Mouse (Mus musculus) midbrain, embryonic 12.5 days (tissue): Measurements from ENCODE around the gene Gm498. TPM values are rescaled to one million over a fixed set of nuclear protein-coding genes. Genes with fewer than 3 reads are reported as not detected.

ENCODE experiments used
- ATAC-seq: fragments of 200-750 bp; cut with Nextera tagmentation; 2 replicates; pipeline ENCODE4 v1.8.0; 2017; ENCODE audit warnings: low read depth, moderate TSS enrichment, moderate library complexity; ENCODE audit not compliant: low FRiP score
- H3K27ac ChIP-seq: fragments of 300-500 bp; sonication (generic); replicated peaks from 2 replicates; pipeline ENCODE4 v1.5.1; 2016; ENCODE audit warnings: mild to moderate bottlenecking
- H3K27me3 ChIP-seq: fragments of 300-500 bp; sonication (generic); 2 replicates; pipeline ENCODE4 v1.6.1; 2016; ENCODE audit warnings: mild to moderate bottlenecking
- H3K36me3 ChIP-seq: fragments of 300-500 bp; sonication (generic); 2 replicates; pipeline ENCODE4 v1.6.1; 2016
- H3K4me1 ChIP-seq: fragments of 300-500 bp; sonication (generic); 2 replicates; pipeline ENCODE4 v1.6.1; 2016
- H3K4me2 ChIP-seq: fragments of 300-500 bp; sonication (generic); replicated peaks from 2 replicates; pipeline ENCODE4 v1.6.1; 2016; ENCODE audit warnings: mild to moderate bottlenecking, moderate library complexity
- H3K4me3 ChIP-seq: fragments of 300-500 bp; sonication (generic); 2 replicates; pipeline ENCODE4 v1.5.1; 2016; ENCODE audit warnings: mild to moderate bottlenecking
- H3K9ac ChIP-seq: fragments of 300-500 bp; sonication (generic); replicated peaks from 2 replicates; pipeline ENCODE4 v1.6.1; 2016; ENCODE audit warnings: mild to moderate bottlenecking, moderate library complexity
- H3K9me3 ChIP-seq: fragments of 300-500 bp; sonication (generic); 2 replicates; pipeline ENCODE4 v1.6.1; 2016; ENCODE audit warnings: mild to moderate bottlenecking
- WGBS: fragments of 180-500 bp; shearing (Covaris S2); methylation state at CpG from one replicate; pipeline ENCODE4 v1.1.7; 2016; 5-methylcytosine and 5-hydroxymethylcytosine counted together
- polyA plus RNA-seq: library from polyadenylated mRNA; unstranded; fragments of >200 nt; fragmentation: Nextera tagmentation; extraction: Ambion mirVana; gene quantifications from 2 replicates; pipeline ENCODE4 v1.2.1, GENCODE M21; 2016

The Gm498 gene
- not detected in 2 replicates for polyA plus RNA-seq

GRCm38 (mm10) chr7:143866538-143866937, at the start of gene Gm498:
TSS of gene Gm498 (plus strand) at chr7:143866838.
- H3K4me2 ChIP-seq: no peak within 1 kb of the TSS
- H3K27ac ChIP-seq: no peak within 1 kb of the TSS
- 0 out of 2 replicates have a peak, but pooled peaks cover under 1% of the 10 kb centered on the region for H3K9me3 ChIP-seq
- no peak within 1 kb of the TSS for H3K4me3 ChIP-seq
- WGBS: 79% methylated on average over 2 of the region's 2 CpGs
- H3K9ac ChIP-seq: no peak within 1 kb of the TSS
- H3K27me3 ChIP-seq: no peaks in the 10 kb centered on the region
- no peak for ATAC-seq
- H3K36me3 ChIP-seq: no peaks in the 10 kb centered on the region
- H3K4me1 ChIP-seq: no peaks in the 10 kb centered on the region

- no peak for ATAC-seq
- Histone ChIP-seq H3K36me3 (peaks cover 38% of the 10 kb centered on the region), H3K4me3 (no peak overlapping the region)
Observed at GRCm38 (mm10) chr7:143819201-143819600, 47.4 kb upstream of the Gm498 start.

GRCm38 (mm10) chr7:143821241-143821640, 45.4 kb upstream of the Gm498 start:
- no peak for ATAC-seq
- no peak overlapping the region for H3K4me3 ChIP-seq
- peaks cover 20% of the 10 kb centered on the region for H3K36me3 ChIP-seq
- no peak overlapping the region for H3K27ac ChIP-seq
- no peak overlapping the region for H3K4me2 ChIP-seq
- no peak overlapping the region for H3K9ac ChIP-seq
- no peaks in the 10 kb centered on the region for H3K27me3 ChIP-seq
- peaks cover 15% of the 10 kb centered on the region for H3K4me1 ChIP-seq
- H3K9me3 ChIP-seq: no peaks in the 10 kb centered on the region
- 94% methylated on average over 2 of the region's 2 CpGs for WGBS

More at GRCm38 (mm10) chr7:143819201-143819600, 47.4 kb upstream of the Gm498 start:
- Histone ChIP-seq H3K9ac (no peak overlapping the region), H3K4me1 (peaks cover 15% of the 10 kb centered on the region), H3K4me2 (no peak overlapping the region), H3K27me3 (no peaks in the 10 kb centered on the region), H3K27ac (no peak overlapping the region), H3K9me3 (no peaks in the 10 kb centered on the region)
- WGBS: 82% methylated on average over 4 of the region's 4 CpGs

GRCm38 (mm10) chr7:143822375-143823265, 44.0 kb upstream of the Gm498 start, which contains the start of the genes Nadsyn1 and Dhcr7:
TSS of gene Nadsyn1 (minus strand) at chr7:143822849.
TSS of gene Dhcr7 (plus strand) at chr7:143823145.
- Histone ChIP-seq H3K9me3 (no peaks in the 10 kb centered on the region), H3K27ac (peak within 1 kb of the TSS; percentile 72), H3K4me2 (peak within 1 kb of the TSS; percentile 77), H3K4me3 (peak within 1 kb of the TSS; percentile 64), H3K27me3 (no peaks in the 10 kb centered on the region), H3K4me1 (peaks cover 15% of the 10 kb centered on the region), H3K36me3 (peaks cover 9% of the 10 kb centered on the region), H3K9ac (peak within 1 kb of the TSS; percentile 77)
- ATAC-seq: peak; percentile 97
- under 1% methylated on average over 40 of the region's 40 CpGs for WGBS

GRCm38 (mm10) chr7:143823266-143823605, 43.4 kb upstream of the Gm498 start:
- H3K9me3 ChIP-seq: no peaks in the 10 kb centered on the region

GRCm38 (mm10) chr7:143826985-143827384, 39.7 kb upstream of the Gm498 start:
- 90% methylated on average over 2 of the region's 2 CpGs for WGBS
- Histone ChIP-seq H3K4me1 (peaks cover 24% of the 10 kb centered on the region), H3K27me3 (no peaks in the 10 kb centered on the region), H3K4me2 (no peak overlapping the region), H3K9me3 (no peaks in the 10 kb centered on the region), H3K4me3 (no peak overlapping the region), H3K9ac (no peak overlapping the region), H3K36me3 (no peaks in the 10 kb centered on the region), H3K27ac (no peak overlapping the region)
- no peak for ATAC-seq

More at GRCm38 (mm10) chr7:143823266-143823605, 43.4 kb upstream of the Gm498 start:
- H3K27ac ChIP-seq: peak overlapping the region; percentile 72
- peaks cover 5% of the 10 kb centered on the region for H3K36me3 ChIP-seq
- no peaks in the 10 kb centered on the region for H3K27me3 ChIP-seq
- H3K4me2 ChIP-seq: peak overlapping the region; percentile 77
- H3K4me1 ChIP-seq: peaks cover 15% of the 10 kb centered on the region
- peak overlapping the region; percentile 55; the same call in 1 of the 2 replicates for H3K9ac ChIP-seq
- H3K4me3 ChIP-seq: peak overlapping the region; percentile 64
- WGBS: 76% methylated on average over 4 of the region's 4 CpGs
- ATAC-seq: peak; percentile 48

- WGBS: under 1% methylated on average over 36 of the region's 37 CpGs
Observed at GRCm38 (mm10) chr7:143829504-143830331, 36.9 kb upstream of the Gm498 start.

GRCm38 (mm10) chr7:143830399-143830798, 36.2 kb upstream of the Gm498 start:
- H3K4me3 ChIP-seq: peak overlapping the region; percentile 67
- H3K36me3 ChIP-seq: peaks cover 4% of the 10 kb centered on the region; the same call in 1 of the 2 replicates
- peak; percentile 16; the same call in 1 of the 2 replicates for ATAC-seq
- H3K9me3 ChIP-seq: no peaks in the 10 kb centered on the region
- H3K27ac ChIP-seq: peak overlapping the region; percentile 71
- H3K27me3 ChIP-seq: no peaks in the 10 kb centered on the region
- WGBS: 16% methylated on average over 6 of the region's 6 CpGs
- H3K4me2 ChIP-seq: peak overlapping the region; percentile 92
- H3K9ac ChIP-seq: peak overlapping the region; percentile 81
- peaks cover 34% of the 10 kb centered on the region for H3K4me1 ChIP-seq

More at GRCm38 (mm10) chr7:143829504-143830331, 36.9 kb upstream of the Gm498 start:
- Histone ChIP-seq H3K27ac (peak overlapping the region; percentile 93), H3K4me1 (peaks cover 28% of the 10 kb centered on the region), H3K9ac (peak overlapping the region; percentile 81), H3K4me3 (peak overlapping the region; percentile 67), H3K27me3 (no peaks in the 10 kb centered on the region), H3K36me3 (peaks cover 4% of the 10 kb centered on the region; the same call in 1 of the 2 replicates), H3K9me3 (no peaks in the 10 kb centered on the region), H3K4me2 (peak overlapping the region; percentile 92)
- ATAC-seq: peak; percentile 98

GRCm38 (mm10) chr7:143832196-143832595, 34.4 kb upstream of the Gm498 start:
- no peak for ATAC-seq

GRCm38 (mm10) chr7:143832611-143833010, 34.0 kb upstream of the Gm498 start:
- peaks cover 36% of the 10 kb centered on the region for H3K4me1 ChIP-seq
- 0 out of 2 replicates have a peak overlapping the region, but pooled peaks have one; percentile 6 for H3K9ac ChIP-seq
- H3K27me3 ChIP-seq: no peaks in the 10 kb centered on the region
- 98% methylated on average over 2 of the region's 2 CpGs for WGBS
- H3K27ac ChIP-seq: no peak overlapping the region
- H3K4me2 ChIP-seq: no peak overlapping the region
- H3K9me3 ChIP-seq: no peaks in the 10 kb centered on the region
- no peak overlapping the region for H3K4me3 ChIP-seq
- ATAC-seq: no peak
- H3K36me3 ChIP-seq: peaks cover 20% of the 10 kb centered on the region

More at GRCm38 (mm10) chr7:143832196-143832595, 34.4 kb upstream of the Gm498 start:
- Histone ChIP-seq H3K9me3 (no peaks in the 10 kb centered on the region), H3K27ac (no peak overlapping the region), H3K4me3 (no peak overlapping the region), H3K27me3 (no peaks in the 10 kb centered on the region), H3K9ac (no peak overlapping the region), H3K4me1 (peaks cover 36% of the 10 kb centered on the region), H3K4me2 (0 out of 2 replicates have a peak overlapping the region, but pooled peaks have one; percentile 92), H3K36me3 (peaks cover 16% of the 10 kb centered on the region)
- 89% methylated on average over 8 of the region's 8 CpGs for whole genome bisulfite sequencing

- 83% methylated on average over 6 of the region's 6 CpGs for WGBS
- Histone ChIP-seq H3K36me3 (peaks cover 31% of the 10 kb centered on the region), H3K9me3 (no peaks in the 10 kb centered on the region), H3K27ac (no peak overlapping the region), H3K4me3 (no peak overlapping the region), H3K4me1 (peaks cover 36% of the 10 kb centered on the region), H3K27me3 (no peaks in the 10 kb centered on the region), H3K9ac (no peak overlapping the region), H3K4me2 (no peak overlapping the region)
- ATAC-seq: no peak
Observed at GRCm38 (mm10) chr7:143833581-143834190, 33.0 kb upstream of the Gm498 start.
